Mouse (Mus musculus): Measurements from ENCODE around the gene Gm3415. TPM values are rescaled to one million over a fixed set of nuclear protein-coding genes. Genes with fewer than 3 reads are reported as not detected.
A peak's percentile ranks its signal among the peaks of the same experiment; 100 is the strongest.
"Not testable (repeated sequence)": the region's sequence is repeated elsewhere in the genome, so short reads cannot be mapped to it uniquely, and the experiment has no call there.

Gene Gm3415
- total RNA-seq (2021) = not detected
- long read RNA-seq = 0 reads

GRCm38 (mm10) chr5:146555836-146556235 is at the start of gene Gm3415:
Gene Gm3415 (plus strand): TSS chr5:146556136.
- not testable (repeated sequence) for DNase-seq (ENCODE audit: low spot score in 2 of 2)

GRCm38 (mm10) chr5:146513823-146514222 is 42.1 kb upstream of the Gm3415 start, which contains the start of gene Gm3402:
Gene Gm3402 (plus strand): TSS chr5:146514123.
- DNase-seq (ENCODE audit: low spot score in 2 of 2) = not testable (repeated sequence)

- not testable (repeated sequence) for DNase-seq (ENCODE audit: low spot score in 2 of 2)
Observed at GRCm38 (mm10) chr5:146525501-146525900, 30.4 kb upstream of the Gm3415 start, which contains the start of gene Gm3404. Gene Gm3404 (plus strand): TSS chr5:146525801.

- not testable (repeated sequence) for DNase-seq (ENCODE audit: low spot score in 2 of 2)
Observed at GRCm38 (mm10) chr5:146537347-146537746, 18.6 kb upstream of the Gm3415 start, which contains the start of gene Gm3409. Gene Gm3409 (plus strand): TSS chr5:146537647.

- DNase-seq (ENCODE audit: low spot score in 2 of 2) = no peak
Observed at GRCm38 (mm10) chr5:146564259-146564658, 8.3 kb downstream of the Gm3415 start.

GRCm38 (mm10) chr5:146567054-146567453 is 11.1 kb downstream of the Gm3415 start:
- no peak for DNase-seq (ENCODE audit: low spot score in 2 of 2)

GRCm38 (mm10) chr5:146570179-146570578 is 14.2 kb downstream of the Gm3415 start:
- DNase-seq (ENCODE audit: low spot score in 2 of 2) = not testable (repeated sequence)

- peak; percentile 70 to 81 for DNase-seq (ENCODE audit: low spot score in 2 of 2)
Observed at GRCm38 (mm10) chr5:146571830-146572734, 16.1 kb downstream of the Gm3415 start.

GRCm38 (mm10) chr5:146572735-146573042 is 16.8 kb downstream of the Gm3415 start:
- DNase-seq (ENCODE audit: low spot score in 2 of 2) = not testable (repeated sequence)

- DNase-seq (ENCODE audit: low spot score in 2 of 2) = no peak
Observed at GRCm38 (mm10) chr5:146576668-146577067, 20.7 kb downstream of the Gm3415 start.

GRCm38 (mm10) chr5:146584156-146584477 is 28.2 kb downstream of the Gm3415 start:
- DNase-seq (ENCODE audit: low spot score in 2 of 2) = peak in 1 of 2 experiments; percentile 46

GRCm38 (mm10) chr5:146584478-146585306 is 28.8 kb downstream of the Gm3415 start, which contains the start of gene Gpr12:
Gene Gpr12 (minus strand): TSS chr5:146585239.
- DNase-seq (ENCODE audit: low spot score in 2 of 2) = peak in 1 of 2 experiments; percentile 63

- no peak for DNase-seq (ENCODE audit: low spot score in 2 of 2)
Observed at GRCm38 (mm10) chr5:146585307-146585651, 29.3 kb downstream of the Gm3415 start.

GRCm38 (mm10) chr5:146586357-146587070 is 30.6 kb downstream of the Gm3415 start:
- DNase-seq (ENCODE audit: low spot score in 2 of 2) = no peak

- no peak for DNase-seq (ENCODE audit: low spot score in 2 of 2)
Observed at GRCm38 (mm10) chr5:146590987-146591386, 35.1 kb downstream of the Gm3415 start.

- no peak for DNase-seq (ENCODE audit: low spot score in 2 of 2)
Observed at GRCm38 (mm10) chr5:146591636-146592035, 35.7 kb downstream of the Gm3415 start.

- no peak for DNase-seq (ENCODE audit: low spot score in 2 of 2)
Observed at GRCm38 (mm10) chr5:146592580-146592979, 36.6 kb downstream of the Gm3415 start.

GRCm38 (mm10) chr5:146596612-146597502 is 40.9 kb downstream of the Gm3415 start:
- no peak for DNase-seq (ENCODE audit: low spot score in 2 of 2)

GRCm38 (mm10) chr5:146597503-146597874 is 41.6 kb downstream of the Gm3415 start:
- no peak for DNase-seq (ENCODE audit: low spot score in 2 of 2)

All from layer of hippocampus, postnatal 10 days (tissue).